Mouse (Mus musculus) C2C12 (cell line): ENCODE data around the gene BC049730.

ENCODE experiments used
- CTCF ChIP-seq: IDR thresholded peaks from one replicate; pipeline ENCODE4 v1.5.1; 2011; ENCODE audit not compliant: control insufficient read depth, insufficient read depth, insufficient read length
- MAX ChIP-seq: IDR thresholded peaks from one replicate; pipeline ENCODE4 v1.6.1; 2011; ENCODE audit warnings: mild to moderate bottlenecking, control low read depth

- no peak for TF ChIP-seq MAX
- TF ChIP-seq CTCF: no peak
Observed at GRCm38 (mm10) chr7:24753476-24753875, 44.4 kb downstream of the BC049730 start.
